Mouse (Mus musculus) neural tube, embryonic 15.5 days (tissue): ENCODE results near the gene Psmb5. TPM values are rescaled to one million over a fixed set of nuclear protein-coding genes. Genes with fewer than 3 reads are reported as not detected.
"Not testable (repeated sequence)": the region's sequence is repeated elsewhere in the genome, so short reads cannot be mapped to it uniquely, and the experiment has no call there.

Source experiments
- ATAC-seq: fragments of 200-750 bp; cut with Nextera tagmentation; 2 replicates; pipeline ENCODE4 v1.8.0; 2017; ENCODE audit warnings: mild to moderate bottlenecking, moderate TSS enrichment, moderate library complexity; ENCODE audit not compliant: low FRiP score
- H3K27ac ChIP-seq: fragments of 300-500 bp; sonication (generic); replicated peaks from 2 replicates; pipeline ENCODE4 v1.5.1; 2015; ENCODE audit warnings: mild to moderate bottlenecking, inconsistent platforms
- H3K27me3 ChIP-seq: fragments of 300-500 bp; sonication (generic); replicated peaks from 2 replicates; pipeline ENCODE4 v1.6.1; 2015; ENCODE audit warnings: inconsistent platforms
- H3K36me3 ChIP-seq: fragments of 300-500 bp; sonication (generic); 2 replicates; pipeline ENCODE4 v1.6.1; 2015; ENCODE audit warnings: inconsistent platforms
- H3K4me1 ChIP-seq: fragments of 300-500 bp; sonication (generic); 2 replicates; pipeline ENCODE4 v1.6.1; 2015; ENCODE audit warnings: inconsistent platforms
- H3K4me2 ChIP-seq: fragments of 300-500 bp; sonication (generic); 2 replicates; pipeline ENCODE4 v1.6.1; 2015; ENCODE audit warnings: inconsistent platforms, mild to moderate bottlenecking, moderate library complexity
- H3K4me3 ChIP-seq: fragments of 300-500 bp; sonication (generic); replicated peaks from 2 replicates; pipeline ENCODE4 v1.5.1; 2015; ENCODE audit warnings: mild to moderate bottlenecking, inconsistent platforms
- H3K9ac ChIP-seq: fragments of 300-500 bp; sonication (generic); replicated peaks from 2 replicates; pipeline ENCODE4 v1.6.1; 2015; ENCODE audit warnings: mild to moderate bottlenecking, inconsistent platforms
- H3K9me3 ChIP-seq: fragments of 300-500 bp; sonication (generic); replicated peaks from 2 replicates; pipeline ENCODE4 v1.6.1; 2016; ENCODE audit warnings: inconsistent platforms
- WGBS: fragments of 180-500 bp; shearing (Covaris S2); methylation state at CpG from one replicate; pipeline ENCODE4 v1.1.7; 2015; ENCODE audit warnings: mixed read lengths; 5-methylcytosine and 5-hydroxymethylcytosine counted together
- polyA plus RNA-seq: library from polyadenylated mRNA; unstranded; fragments of >200 nt; fragmentation: Nextera tagmentation; extraction: Ambion mirVana; gene quantifications from 2 replicates; pipeline ENCODE4 v1.2.1, GENCODE M21; 2015

Gene Psmb5
- polyA plus RNA-seq, 1 experiment from 2014 or later, result 448 TPM

DNA sequence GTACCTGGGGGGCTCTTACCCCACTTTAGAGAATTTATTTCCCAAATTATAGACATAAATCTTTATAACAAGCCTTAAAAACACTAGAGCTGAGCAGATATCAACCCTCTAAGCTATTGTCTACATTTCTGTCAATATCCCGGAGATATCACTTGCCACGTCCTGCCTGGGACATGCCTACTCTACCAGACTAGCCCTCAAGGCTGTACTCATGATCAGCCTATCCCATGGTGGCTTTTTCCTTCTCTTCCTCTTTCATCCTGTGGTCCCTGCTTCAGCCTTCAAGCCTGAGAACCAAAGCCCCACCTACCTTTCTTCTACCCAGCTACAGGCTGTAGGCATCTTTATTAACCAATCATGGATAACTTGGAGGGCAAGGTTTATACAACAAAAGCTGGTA lies 12.0 kb upstream of the Psmb5 start:
- Histone ChIP-seq H3K36me3 (peaks cover 43% of the 10 kb centered on the region), H3K4me2 (no peak overlapping the region), H3K9me3 (no peaks in the 10 kb centered on the region), H3K9ac (no peak overlapping the region), H3K4me1 (no peaks in the 10 kb centered on the region), H3K27me3 (no peaks in the 10 kb centered on the region), H3K4me3 (no peak overlapping the region), H3K27ac (0 out of 2 replicates have a peak overlapping the region, but pooled peaks have one; percentile 30)
- no peak for ATAC-seq
- WGBS, result 84% methylated on average over 2 of the region's 2 CpGs

DNA sequence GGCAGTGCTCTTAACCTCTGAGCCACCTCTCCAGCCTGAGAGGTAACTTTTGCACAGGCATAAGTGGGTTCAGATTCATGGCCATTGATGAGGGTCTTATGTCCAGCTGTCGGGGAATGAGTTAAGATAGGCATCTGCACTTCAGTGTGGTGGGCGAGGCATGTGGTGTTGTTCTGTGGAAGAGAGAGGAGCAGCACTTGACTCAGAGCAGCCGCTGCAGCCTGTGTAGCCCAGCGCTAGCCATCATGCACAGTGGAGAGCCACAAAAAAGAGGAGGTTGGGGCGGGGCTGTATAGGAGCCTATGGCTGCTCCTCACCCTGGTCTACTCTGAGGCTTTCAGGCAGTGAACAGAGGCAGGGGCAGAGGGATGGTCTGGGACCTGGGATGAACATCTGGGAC lies 10.3 kb upstream of the Psmb5 start:
- ATAC-seq, result no peak
- no peak overlapping the region for H3K4me3 ChIP-seq
- H3K4me2 ChIP-seq, result no peak overlapping the region
- H3K4me1 ChIP-seq, result no peaks in the 10 kb centered on the region
- 75% methylated on average over 5 of the region's 5 CpGs for WGBS
- H3K9me3 ChIP-seq, result no peaks in the 10 kb centered on the region
- no peak overlapping the region for H3K9ac ChIP-seq
- H3K36me3 ChIP-seq, result peaks cover 32% of the 10 kb centered on the region
- no peak overlapping the region for H3K27ac ChIP-seq
- H3K27me3 ChIP-seq, result no peaks in the 10 kb centered on the region

DNA sequence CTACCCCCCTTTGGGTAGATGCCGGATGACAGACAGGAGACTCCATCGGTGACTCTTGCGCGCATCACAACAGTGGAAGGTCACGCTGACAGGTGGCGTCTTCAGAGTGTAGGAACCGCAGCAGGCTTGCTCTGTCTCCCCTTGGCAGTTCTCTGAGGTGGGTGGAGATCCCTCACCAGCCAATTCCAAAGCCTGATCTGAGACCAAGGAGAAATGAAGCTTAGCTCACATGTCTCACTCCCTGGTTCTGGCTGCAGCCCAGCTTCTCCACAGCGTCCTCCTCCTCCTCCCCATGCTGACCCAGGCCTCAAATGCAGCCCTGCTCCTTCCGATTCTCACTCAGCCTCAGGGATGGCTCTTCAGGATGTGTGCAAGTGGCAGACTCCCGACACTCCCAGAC lies 7.2 kb upstream of the Psmb5 start:
- Histone ChIP-seq H3K4me1 (no peaks in the 10 kb centered on the region), H3K27ac (no peak overlapping the region), H3K27me3 (no peaks in the 10 kb centered on the region), H3K9me3 (no peaks in the 10 kb centered on the region), H3K9ac (no peak overlapping the region), H3K36me3 (0 out of 2 replicates have a peak, but pooled peaks cover 2% of the 10 kb centered on the region), H3K4me3 (no peak overlapping the region), H3K4me2 (no peak overlapping the region)
- no peak for ATAC-seq
- WGBS, result 79% methylated on average over 10 of the region's 10 CpGs

DNA sequence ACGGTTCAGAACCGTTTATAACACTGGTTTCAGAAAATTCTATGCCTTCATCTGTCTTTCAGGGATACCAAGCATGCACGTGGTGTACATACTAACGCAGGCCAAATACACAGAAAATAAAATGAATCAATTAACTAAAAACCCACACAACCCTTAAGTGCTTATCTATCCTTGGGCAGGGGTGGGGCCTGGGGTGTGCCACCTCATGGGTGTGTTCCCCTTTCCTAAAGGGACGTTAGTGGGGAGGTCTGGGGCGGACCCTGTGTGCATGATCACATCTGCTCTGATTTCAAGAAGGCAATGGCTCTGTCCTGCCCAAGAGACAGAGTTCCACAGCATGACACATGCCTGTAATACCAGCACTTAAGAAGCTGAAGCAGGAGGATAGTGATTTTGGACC lies 5.5 kb upstream of the Psmb5 start:
- Histone ChIP-seq H3K27ac (no peak overlapping the region), H3K9me3 (no peaks in the 10 kb centered on the region), H3K36me3 (no peaks in the 10 kb centered on the region), H3K4me2 (no peak overlapping the region), H3K27me3 (no peaks in the 10 kb centered on the region), H3K4me1 (no peaks in the 10 kb centered on the region), H3K9ac (no peak overlapping the region), H3K4me3 (no peak overlapping the region)
- no peak for ATAC-seq
- WGBS, result 89% methylated on average over 6 of the region's 6 CpGs

DNA sequence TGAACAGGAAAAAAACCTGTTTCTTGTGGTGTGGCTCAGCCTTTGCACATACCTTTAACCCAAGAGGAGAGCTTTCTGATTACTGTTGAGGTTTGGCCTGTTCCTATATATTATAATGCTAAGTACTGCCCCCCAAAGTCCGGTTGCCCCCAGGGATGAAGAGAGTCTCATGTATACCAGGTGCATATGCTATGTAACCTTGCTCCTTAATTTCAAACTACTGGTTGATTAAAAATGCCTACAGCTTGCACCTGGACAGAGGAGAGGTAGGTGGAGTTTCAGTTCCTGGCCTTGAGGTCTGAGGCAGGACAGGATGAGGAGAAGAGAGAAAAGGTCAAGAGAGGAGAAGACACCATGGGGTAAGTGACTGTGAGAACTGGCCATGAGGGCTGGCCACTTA lies 3.3 kb upstream of the Psmb5 start, which contains the start of gene Psmb11:
Psmb11 (plus strand) TSS at position 301 of the 400 bp plus-strand sequence.
- 87% methylated on average over 1 of the region's 1 CpGs for WGBS
- Histone ChIP-seq H3K27ac (no peak within 1 kb of the TSS), H3K4me1 (peaks cover 11% of the 10 kb centered on the region), H3K4me3 (no peak within 1 kb of the TSS), H3K4me2 (no peak within 1 kb of the TSS), H3K27me3 (no peaks in the 10 kb centered on the region), H3K36me3 (peaks cover 4% of the 10 kb centered on the region; the same call in 1 of the 2 replicates), H3K9me3 (no peaks in the 10 kb centered on the region), H3K9ac (no peak within 1 kb of the TSS)
- ATAC-seq, result no peak

DNA sequence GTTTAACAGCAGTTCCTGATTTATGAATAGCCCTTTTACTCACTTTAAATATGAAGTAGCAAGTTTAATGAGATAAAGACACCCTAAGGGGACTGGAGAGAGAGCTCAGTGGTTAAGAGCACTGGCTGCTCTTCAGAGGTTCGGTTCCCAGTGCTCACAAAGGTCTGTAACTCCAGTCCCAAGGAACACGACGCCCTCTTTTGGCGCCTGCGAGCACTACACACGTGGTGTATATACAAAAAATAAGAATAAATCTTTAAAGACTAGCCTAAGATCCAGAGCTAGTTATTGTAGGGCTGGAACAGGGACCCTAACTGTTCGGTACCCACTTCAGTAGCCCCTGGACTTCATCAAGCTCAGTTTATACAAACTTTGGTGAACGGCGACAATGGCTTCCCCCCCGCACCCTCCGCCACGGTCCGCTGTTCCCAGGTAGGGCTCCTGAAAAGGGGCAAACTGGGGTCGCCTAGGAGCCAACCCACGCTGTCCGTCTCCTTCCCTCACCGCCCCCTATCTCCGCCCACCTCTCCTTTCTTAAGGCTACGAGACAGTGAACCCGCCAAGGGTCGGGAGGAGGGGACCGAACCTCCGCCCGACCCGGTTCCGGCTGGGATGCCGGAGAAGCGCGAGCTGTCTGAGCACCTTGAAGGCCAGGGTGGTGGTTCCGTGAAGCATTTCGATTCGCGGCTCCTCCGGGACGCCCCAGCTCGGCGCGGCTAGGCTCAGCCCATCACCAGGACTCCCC lies 498 bp downstream of the Psmb5 start:
- peak overlapping the region; percentile 80 for H3K9ac ChIP-seq
- H3K4me1 ChIP-seq, result peaks cover 26% of the 10 kb centered on the region
- peaks cover 29% of the 10 kb centered on the region for H3K36me3 ChIP-seq
- peak overlapping the region; percentile 81 for H3K4me3 ChIP-seq
- ATAC-seq, result peak; percentile 72
- peak overlapping the region; percentile 85 for H3K27ac ChIP-seq
- WGBS, result 2% methylated on average over 37 of the region's 38 CpGs
- peak overlapping the region; percentile 73 for H3K4me2 ChIP-seq
- no peaks in the 10 kb centered on the region for H3K9me3 ChIP-seq
- H3K27me3 ChIP-seq, result no peaks in the 10 kb centered on the region

DNA sequence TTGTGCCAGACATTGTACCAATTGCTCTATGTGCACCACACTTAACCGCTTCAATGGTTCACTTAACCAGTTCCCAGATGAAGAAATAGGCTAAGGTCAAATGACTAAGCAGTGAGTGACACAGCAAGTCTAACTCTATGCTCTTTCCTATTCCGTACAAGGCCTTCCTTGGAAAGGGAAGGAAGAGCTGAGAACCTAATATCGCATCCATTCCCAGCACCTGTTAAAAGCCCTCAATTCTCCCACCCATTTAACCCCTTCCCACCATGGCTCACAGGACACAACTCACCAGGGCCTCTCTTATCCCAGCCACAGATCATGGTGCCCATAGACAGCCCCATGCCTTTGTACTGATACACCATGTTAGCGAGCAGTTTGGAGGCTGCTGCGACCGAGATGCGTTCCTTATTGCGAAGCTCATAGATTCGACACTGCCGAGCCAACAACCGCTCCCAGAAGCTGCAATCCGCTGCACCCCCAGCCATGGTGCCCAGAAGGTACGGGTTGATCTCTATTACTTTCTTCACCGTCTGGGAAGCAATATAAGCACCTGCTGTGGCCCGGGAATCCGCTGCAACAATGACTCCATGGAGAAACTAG lies 1.5 kb downstream of the Psmb5 start:
- Histone ChIP-seq H3K4me3 (peak overlapping the region; percentile 81; the same call in 1 of the 2 replicates), H3K4me2 (peak overlapping the region; percentile 73), H3K36me3 (peaks cover 32% of the 10 kb centered on the region), H3K27me3 (no peaks in the 10 kb centered on the region), H3K27ac (no peak overlapping the region), H3K9ac (no peak overlapping the region), H3K9me3 (no peaks in the 10 kb centered on the region), H3K4me1 (peaks cover 26% of the 10 kb centered on the region)
- no peak for ATAC-seq
- 90% methylated on average over 16 of the region's 16 CpGs for WGBS

DNA sequence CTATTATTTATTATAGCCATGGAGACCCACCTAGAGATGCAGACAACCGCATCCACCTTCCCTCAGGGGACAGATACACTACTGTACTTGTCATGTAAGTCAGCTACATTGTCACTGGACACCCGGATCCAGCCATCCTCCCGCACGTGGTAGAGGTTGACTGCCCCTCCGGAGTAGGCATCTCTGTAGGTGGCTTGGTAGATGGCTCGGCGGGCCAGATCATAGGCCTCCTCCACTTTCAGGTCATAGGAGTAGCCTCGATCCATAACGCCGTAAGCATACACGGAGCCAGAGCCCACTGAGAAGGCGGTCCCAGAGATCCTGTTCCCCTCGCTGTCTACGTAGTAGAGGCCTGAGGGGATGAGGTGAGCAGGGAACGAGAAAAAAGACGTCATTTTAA lies 3.7 kb downstream of the Psmb5 start:
- not testable (repeated sequence) for H3K9me3 ChIP-seq, H3K4me2 ChIP-seq, H3K4me3 ChIP-seq, ATAC-seq, H3K9ac ChIP-seq, H3K27ac ChIP-seq, H3K27me3 ChIP-seq
- H3K36me3 ChIP-seq, result peaks cover 36% of the 10 kb centered on the region
- 94% methylated on average over 16 of the region's 16 CpGs for WGBS
- H3K4me1 ChIP-seq, result peaks cover 26% of the 10 kb centered on the region

DNA sequence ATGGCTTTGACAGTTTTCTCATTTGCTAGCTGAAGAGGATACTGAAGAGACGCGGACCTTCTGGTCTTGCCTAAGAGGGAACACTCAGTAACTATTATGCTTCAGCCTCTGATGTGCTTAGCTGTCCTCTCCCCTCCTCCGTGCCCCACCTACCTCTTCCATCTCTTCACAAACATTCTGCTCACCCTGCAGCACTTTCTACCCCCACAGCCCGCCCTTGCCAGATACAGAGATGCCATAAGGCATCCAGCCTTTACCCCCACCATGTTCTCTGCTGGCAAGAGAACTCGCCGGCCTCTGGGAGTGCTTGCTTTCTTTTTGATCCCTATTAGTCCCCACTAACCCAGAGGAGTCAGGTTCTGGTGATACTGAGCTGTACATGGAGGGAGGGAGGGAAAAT lies 7.2 kb downstream of the Psmb5 start:
- Histone ChIP-seq H3K27ac (no peak overlapping the region), H3K36me3 (peaks cover 27% of the 10 kb centered on the region), H3K9me3 (no peaks in the 10 kb centered on the region), H3K4me1 (peaks cover 14% of the 10 kb centered on the region), H3K27me3 (no peaks in the 10 kb centered on the region), H3K4me3 (no peak overlapping the region), H3K9ac (no peak overlapping the region), H3K4me2 (no peak overlapping the region)
- no peak for ATAC-seq
- 89% methylated on average over 6 of the region's 6 CpGs for WGBS

DNA sequence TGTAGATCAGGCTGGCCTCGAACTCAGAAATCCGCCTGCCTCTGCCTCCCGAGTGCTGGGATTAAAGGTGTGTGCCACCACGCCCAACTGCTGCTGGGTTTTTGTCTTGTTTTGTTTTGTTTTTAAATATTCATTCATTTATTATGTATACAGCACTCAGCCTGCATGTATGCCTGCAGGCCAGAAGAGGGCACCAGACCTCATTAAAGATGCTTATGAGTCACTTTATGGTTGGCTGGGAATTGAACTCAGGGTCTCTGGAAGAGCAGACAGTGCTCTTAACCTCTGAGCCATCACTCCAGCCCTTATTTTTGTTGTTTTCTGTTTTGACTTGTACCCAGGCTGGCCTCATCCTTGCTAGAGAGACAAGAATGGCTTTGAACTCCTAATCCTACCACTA lies 7.9 kb downstream of the Psmb5 start:
- no peak for ATAC-seq
- Histone ChIP-seq H3K4me1 (peaks cover 7% of the 10 kb centered on the region; the same call in 1 of the 2 replicates), H3K4me2 (no peak overlapping the region), H3K27me3 (no peaks in the 10 kb centered on the region), H3K9ac (no peak overlapping the region), H3K4me3 (no peak overlapping the region), H3K36me3 (peaks cover 21% of the 10 kb centered on the region), H3K9me3 (no peaks in the 10 kb centered on the region), H3K27ac (no peak overlapping the region)
- WGBS, result 82% methylated on average over 4 of the region's 4 CpGs

DNA sequence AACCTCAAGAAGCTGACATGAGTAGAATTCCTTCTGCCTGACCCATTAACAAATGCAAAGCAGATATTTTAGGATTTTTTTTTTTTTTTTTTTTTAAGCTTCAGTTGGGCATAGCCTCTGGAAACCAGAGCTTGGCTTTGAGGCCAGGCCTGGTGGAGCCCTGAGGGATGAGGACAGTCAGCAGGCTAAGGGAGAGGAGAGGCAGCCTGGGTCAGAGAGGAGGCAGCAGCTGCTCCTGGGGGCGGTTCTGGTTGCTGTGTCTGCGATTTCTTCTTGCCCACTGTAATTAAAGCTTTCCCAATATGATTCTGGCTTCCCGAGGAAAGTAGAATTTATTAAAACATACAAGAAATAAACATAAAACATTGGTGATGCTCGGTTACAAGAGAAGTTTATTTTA lies 8.6 kb downstream of the Psmb5 start:
- ATAC-seq, result no peak
- peaks cover 18% of the 10 kb centered on the region for H3K36me3 ChIP-seq
- WGBS, result 68% methylated on average over 4 of the region's 4 CpGs
- peaks cover 10% of the 10 kb centered on the region; the same call in 1 of the 2 replicates for H3K4me1 ChIP-seq
- H3K4me2 ChIP-seq, result no peak overlapping the region
- H3K9ac ChIP-seq, result no peak overlapping the region
- no peaks in the 10 kb centered on the region for H3K9me3 ChIP-seq
- no peaks in the 10 kb centered on the region for H3K27me3 ChIP-seq
- H3K27ac ChIP-seq, result no peak overlapping the region
- H3K4me3 ChIP-seq, result no peak overlapping the region

DNA sequence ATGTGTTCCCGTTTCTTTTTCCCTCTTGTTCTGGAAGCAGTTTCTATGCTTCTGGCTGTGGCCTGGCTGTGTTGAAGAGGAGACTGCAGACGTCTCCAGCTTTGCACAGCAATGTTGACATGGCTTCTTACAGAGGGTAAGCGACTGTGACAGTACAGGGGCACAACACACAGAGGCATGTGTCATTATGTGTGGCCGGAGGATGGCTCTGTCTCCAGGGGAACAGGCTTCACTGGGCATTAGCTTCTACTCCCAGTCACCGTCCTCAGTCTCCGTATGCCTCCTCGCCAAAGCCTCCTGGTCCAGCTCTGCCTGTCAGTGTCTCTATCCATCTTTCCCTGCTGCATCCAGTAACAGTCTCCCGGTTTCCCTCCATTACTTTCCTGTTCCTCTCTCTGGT lies 10.6 kb downstream of the Psmb5 start:
- Histone ChIP-seq H3K27me3 (no peaks in the 10 kb centered on the region), H3K9me3 (no peaks in the 10 kb centered on the region), H3K4me3 (no peak overlapping the region), H3K9ac (no peak overlapping the region), H3K36me3 (peaks cover 7% of the 10 kb centered on the region; the same call in 1 of the 2 replicates), H3K4me1 (peaks cover 24% of the 10 kb centered on the region), H3K27ac (no peak overlapping the region), H3K4me2 (no peak overlapping the region)
- 39% methylated on average over 8 of the region's 8 CpGs for WGBS
- ATAC-seq, result no peak
